Mouse (Mus musculus): ENCODE measurements around the gene 2310061N02Rik. TPM values are rescaled to one million over a fixed set of nuclear protein-coding genes. Genes with fewer than 3 reads are reported as not detected.
"Not testable (repeated sequence)": the region's sequence is repeated elsewhere in the genome, so short reads cannot be mapped to it uniquely, and the experiment has no call there.

Gene 2310061N02Rik
- not detected for total RNA-seq (2021)
- long read RNA-seq: 0 reads

- DNase-seq (ENCODE audit: low spot score in 2 of 2): peak; percentile 4 to 11
Measured at GRCm38 (mm10) chr16:88707496-88708012, at the start of gene 2310061N02Rik. TSS of gene 2310061N02Rik (minus strand) at chr16:88707962.

- DNase-seq (ENCODE audit: low spot score in 2 of 2): not testable (repeated sequence)
Measured at GRCm38 (mm10) chr16:88751535-88751934, 43.8 kb upstream of the 2310061N02Rik start, which contains the start of gene Krtap13. TSS of gene Krtap13 (minus strand) at chr16:88751635.

GRCm38 (mm10) chr16:88747943-88748342, 40.2 kb upstream of the 2310061N02Rik start:
- peak; percentile 4 to 18 for DNase-seq (ENCODE audit: low spot score in 2 of 2)

- DNase-seq (ENCODE audit: low spot score in 2 of 2): no peak
Measured at GRCm38 (mm10) chr16:88744750-88745340, 37.1 kb upstream of the 2310061N02Rik start.

GRCm38 (mm10) chr16:88735391-88735790, 27.6 kb upstream of the 2310061N02Rik start:
- DNase-seq (ENCODE audit: low spot score in 2 of 2): no peak

- DNase-seq (ENCODE audit: low spot score in 2 of 2): peak; percentile 39 to 45
Measured at GRCm38 (mm10) chr16:88728812-88729275, 21.1 kb upstream of the 2310061N02Rik start, which contains the start of gene Krtap13-1. TSS of gene Krtap13-1 (plus strand) at chr16:88728862.

GRCm38 (mm10) chr16:88720031-88720430, 12.3 kb upstream of the 2310061N02Rik start:
- no peak for DNase-seq (ENCODE audit: low spot score in 2 of 2)

GRCm38 (mm10) chr16:88716549-88716948, 8.8 kb upstream of the 2310061N02Rik start:
- no peak for DNase-seq (ENCODE audit: low spot score in 2 of 2)

- DNase-seq (ENCODE audit: low spot score in 2 of 2): no peak
Measured at GRCm38 (mm10) chr16:88711245-88711644, 3.5 kb upstream of the 2310061N02Rik start.

- no peak for DNase-seq (ENCODE audit: low spot score in 2 of 2)
Measured at GRCm38 (mm10) chr16:88710757-88711156, 3.0 kb upstream of the 2310061N02Rik start.

- DNase-seq (ENCODE audit: low spot score in 2 of 2): no peak
Measured at GRCm38 (mm10) chr16:88701072-88701864, 6.5 kb downstream of the 2310061N02Rik start.

GRCm38 (mm10) chr16:88696256-88696655, 11.5 kb downstream of the 2310061N02Rik start:
- DNase-seq (ENCODE audit: low spot score in 2 of 2): no peak

- no peak for DNase-seq (ENCODE audit: low spot score in 2 of 2)
Measured at GRCm38 (mm10) chr16:88681282-88681681, 26.5 kb downstream of the 2310061N02Rik start.

GRCm38 (mm10) chr16:88679099-88679498, 28.7 kb downstream of the 2310061N02Rik start:
- DNase-seq (ENCODE audit: low spot score in 2 of 2): no peak

- DNase-seq (ENCODE audit: low spot score in 2 of 2): no peak
Measured at GRCm38 (mm10) chr16:88671571-88671970, 36.2 kb downstream of the 2310061N02Rik start, which contains the start of gene Krtap27-1. TSS of gene Krtap27-1 (minus strand) at chr16:88671671.

GRCm38 (mm10) chr16:88657426-88657825, 50.3 kb downstream of the 2310061N02Rik start:
- DNase-seq (ENCODE audit: low spot score in 2 of 2): no peak

Other genes with a start within 250 kb of the 2310061N02Rik start
- gene Cldn17, start 201.0 kb downstream of the 2310061N02Rik start, total RNA-seq (2021): not detected
- not detected for gene Cldn8, start 144.8 kb downstream of the 2310061N02Rik start, total RNA-seq (2021)
- gene Krtap24-1, start 95.7 kb downstream of the 2310061N02Rik start, total RNA-seq (2021): not detected
- not detected for gene 2310079G19Rik, start 80.3 kb downstream of the 2310061N02Rik start, total RNA-seq (2021)
- gene Krtap26-1, start 60.2 kb downstream of the 2310061N02Rik start, total RNA-seq (2021): not detected
- not detected for gene Krtap27-1, start 36.3 kb downstream of the 2310061N02Rik start, total RNA-seq (2021)
- gene Krtap13-1, start 20.9 kb upstream of the 2310061N02Rik start, total RNA-seq (2021): not detected
- gene Krtap13, start 43.7 kb upstream of the 2310061N02Rik start, total RNA-seq (2021): not detected
- gene 2310034C09Rik, start 50.9 kb upstream of the 2310061N02Rik start, total RNA-seq (2021): not detected
- gene 2310057N15Rik, start 66.2 kb upstream of the 2310061N02Rik start, total RNA-seq (2021): not detected
- not detected for gene Gm5965, start 69.9 kb upstream of the 2310061N02Rik start, total RNA-seq (2021)
- not detected for gene Gm20741, start 104.3 kb upstream of the 2310061N02Rik start, total RNA-seq (2021)
- not detected for gene Krtap15, start 112.3 kb upstream of the 2310061N02Rik start, total RNA-seq (2021)
- not detected for gene Krtap14, start 118.2 kb upstream of the 2310061N02Rik start, total RNA-seq (2021)
- not detected for gene Krtap19-1, start 161.4 kb upstream of the 2310061N02Rik start, total RNA-seq (2021)
- gene Krtap19-2, start 166.3 kb upstream of the 2310061N02Rik start, total RNA-seq (2021): not detected
- not detected for gene Krtap19-3, start 170.1 kb upstream of the 2310061N02Rik start, total RNA-seq (2021)
- gene Krtap19-4, start 177.1 kb upstream of the 2310061N02Rik start, total RNA-seq (2021): not detected
- not detected for gene Krtap19-5, start 188.5 kb upstream of the 2310061N02Rik start, total RNA-seq (2021)
- not detected for gene Krtap19-9b, start 224.3 kb upstream of the 2310061N02Rik start, total RNA-seq (2021)

Data from layer of hippocampus, postnatal 10 days (tissue).